Mouse (Mus musculus) olfactory bulb, adult 2 months (tissue): ENCODE results near the gene Trio.

ENCODE experiments used
- CTCF ChIP-seq: fragments of 200-500 bp; IDR thresholded peaks from 2 replicates; pipeline ENCODE4 v1.5.1; 2012; ENCODE audit warnings: low read depth, mild to moderate bottlenecking, low read length, moderate library complexity; ENCODE audit not compliant: insufficient read depth
- POLR2A ChIP-seq: fragments of 200-500 bp; IDR thresholded peaks from 2 replicates; pipeline ENCODE4 v1.6.1; 2012; ENCODE audit warnings: mild to moderate bottlenecking, low read depth, low read length, moderate library complexity; ENCODE audit not compliant: insufficient read depth

DNA sequence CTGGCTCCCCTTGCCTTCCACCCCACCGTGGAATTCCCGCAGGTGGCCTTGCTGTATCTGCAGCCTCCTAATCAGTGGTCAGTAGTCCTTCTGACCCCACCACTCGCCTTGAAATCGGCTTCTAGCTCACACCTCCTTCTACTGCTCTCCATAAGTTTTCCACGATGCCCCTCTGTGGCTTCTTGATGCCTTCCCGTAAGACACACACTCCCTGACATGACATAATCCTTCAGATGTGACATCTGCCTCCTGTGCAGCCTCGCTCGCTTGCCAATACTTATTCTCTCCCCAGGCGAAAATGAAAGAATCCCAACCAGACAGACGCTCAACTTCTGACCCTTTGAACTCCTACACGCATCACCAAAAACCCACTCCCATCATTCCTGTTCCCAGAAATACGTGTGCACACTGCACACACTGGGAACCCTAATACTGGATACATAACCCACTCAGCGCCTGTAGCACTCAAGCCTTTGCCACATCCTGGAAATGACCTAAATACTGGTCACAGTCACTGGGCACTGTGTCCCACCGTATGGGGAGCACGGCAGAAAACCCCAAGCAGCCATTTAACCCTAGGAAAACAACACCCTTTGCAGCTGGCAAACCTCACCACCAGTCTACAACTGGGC is 100.5 kb downstream of the Trio start:
- TF ChIP-seq CTCF, result no peak
- TF ChIP-seq POLR2A, result no peak
